Mouse (Mus musculus) megakaryocyte progenitor cell, adult 5-6 weeks (primary cell): ENCODE measurements around the gene Msi2. TPM values are rescaled to one million over a fixed set of nuclear protein-coding genes. Genes with fewer than 3 reads are reported as not detected.

Source experiments
- ATAC-seq: replicated peaks from 2 replicates; pipeline ENCODE4 v1.8.0; 2016; ENCODE audit warnings: mild to moderate bottlenecking, moderate TSS enrichment, inconsistent platforms; ENCODE audit not compliant: poor library complexity
- total RNA-seq, 2 experiments: library from RNA; stranded (forward) in 1 of 2; stranded (reverse) in 1 of 2; fragments of 157-497, 149-512 nt in 1 of 2; fragments of 200-1000 nt in 1 of 2; gene quantifications; 2 replicates each; pipeline versions ENCODE4 v1.2.3 to v1.2.4; 2015 to 2017

Gene Msi2
- total RNA-seq, 2 experiments from 2014 or later = 35.4 to 46.6 TPM

DNA sequence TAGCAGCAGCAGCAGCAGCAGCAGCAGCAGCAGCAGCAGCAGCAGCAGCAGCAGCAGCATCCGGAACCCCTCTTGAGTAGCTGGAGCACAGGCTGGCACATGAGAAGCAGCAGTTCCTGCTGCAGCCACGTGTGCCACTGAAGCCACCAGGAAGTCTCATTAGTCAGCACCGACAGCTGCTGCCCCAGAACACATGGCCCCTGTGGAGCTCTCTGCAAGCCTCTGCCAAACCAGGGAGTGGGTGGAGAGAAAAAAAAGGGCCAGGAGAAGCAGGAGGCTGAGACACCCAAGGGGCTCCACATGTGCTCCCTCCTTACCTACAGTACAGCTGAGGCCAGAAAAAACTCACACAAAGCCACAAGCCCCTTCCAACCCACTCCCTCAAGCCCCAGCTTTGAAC, 167.3 kb downstream of the Msi2 start:
- peak; percentile 64 for ATAC-seq

- no peak for ATAC-seq
Observed at GRCm38 (mm10) chr11:88550083-88550907, 168.0 kb downstream of the Msi2 start.

DNA sequence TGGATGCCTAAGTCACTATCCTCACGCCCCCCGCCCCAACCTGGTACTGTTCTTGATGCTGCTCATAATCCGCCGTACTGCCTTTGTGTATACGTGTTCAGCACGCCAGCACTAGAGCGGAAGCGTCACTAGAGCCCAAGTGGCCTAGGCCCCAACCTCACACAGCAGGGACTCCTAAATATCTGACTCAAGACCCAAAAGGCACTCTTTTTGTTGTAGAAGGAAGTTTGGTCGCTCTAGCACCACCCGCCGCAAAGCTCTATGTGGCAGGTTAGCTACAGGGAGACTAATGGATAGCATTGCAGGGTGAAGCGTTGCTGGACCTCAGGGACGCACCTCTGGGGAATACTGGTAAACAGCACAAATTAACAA, 168.8 kb downstream of the Msi2 start:
- no peak for ATAC-seq

DNA sequence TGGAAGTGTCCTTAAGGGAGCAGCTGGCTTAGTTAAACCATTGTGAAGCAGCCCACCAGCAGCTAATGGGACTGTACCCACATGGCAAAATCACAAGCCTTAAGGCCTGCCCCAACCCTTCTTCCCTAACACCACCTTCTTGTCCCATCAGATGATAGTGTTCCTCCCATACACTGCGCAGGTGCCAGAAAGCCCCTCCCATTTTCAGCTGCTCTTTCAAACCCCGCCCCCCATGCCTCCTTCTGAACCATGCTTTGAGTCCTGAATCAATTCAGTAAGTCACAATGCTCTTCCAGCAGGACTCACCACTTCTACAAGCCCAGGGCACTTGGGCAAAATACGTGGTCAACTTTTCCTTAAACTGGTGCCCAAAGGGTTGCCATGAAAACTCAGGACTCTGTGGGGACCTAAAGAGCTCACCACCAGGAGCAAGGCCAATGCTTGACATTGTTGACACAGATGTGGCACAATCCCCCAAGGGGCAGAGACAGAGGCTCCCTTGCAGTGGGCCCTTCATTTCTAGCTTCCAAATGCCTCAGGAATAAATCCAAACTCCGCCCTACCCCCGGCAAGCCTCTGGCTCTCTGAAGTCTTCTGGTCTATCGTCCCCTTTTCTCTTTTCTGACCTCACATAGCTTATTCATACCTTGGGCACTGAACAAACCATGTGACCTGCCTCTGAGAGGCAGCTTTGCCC, 169.3 kb downstream of the Msi2 start:
- ATAC-seq = no peak

DNA sequence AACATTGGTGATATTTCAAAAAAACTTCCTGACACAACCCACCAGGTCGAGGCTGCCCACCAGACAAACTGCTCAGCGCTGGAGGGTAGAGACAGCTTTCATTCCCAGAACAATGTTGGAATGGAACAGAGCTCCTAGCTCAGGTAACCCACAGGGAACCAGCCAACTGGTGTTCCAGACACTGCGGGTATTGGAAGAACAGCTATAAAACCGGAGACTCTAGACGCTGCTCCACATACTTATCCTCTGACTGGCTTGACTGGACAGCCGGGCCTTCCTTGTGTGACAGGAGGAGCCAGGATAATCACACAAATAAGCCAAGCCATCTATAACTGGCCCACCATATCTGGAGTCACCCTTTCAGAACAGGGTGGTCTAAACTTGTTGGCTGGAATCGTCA, 169.9 kb downstream of the Msi2 start:
- no peak for ATAC-seq

GRCm38 (mm10) chr11:88543771-88544170, 174.5 kb downstream of the Msi2 start:
- ATAC-seq = no peak

DNA sequence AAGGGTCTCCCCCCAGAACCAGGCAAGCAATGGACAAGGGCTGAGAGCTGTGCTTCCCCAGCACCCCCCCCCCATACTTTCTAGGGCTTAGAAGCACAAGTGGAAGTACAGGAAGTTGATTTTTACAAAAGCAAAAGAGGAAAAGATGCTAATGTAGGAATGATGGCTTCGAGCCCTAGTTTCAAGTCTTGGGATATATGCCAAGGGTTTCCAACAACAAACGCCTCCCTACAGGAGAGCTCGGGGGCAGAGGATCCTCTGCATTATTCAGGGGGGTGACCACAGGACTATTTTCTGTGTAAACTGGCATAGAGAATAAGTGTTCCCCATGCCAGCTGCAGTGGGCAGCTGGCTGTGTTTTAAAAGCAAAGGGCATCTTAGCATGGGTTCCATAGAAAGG, 175.5 kb downstream of the Msi2 start:
- no peak for ATAC-seq

- no peak for ATAC-seq
Observed at GRCm38 (mm10) chr11:88541666-88542639, 176.4 kb downstream of the Msi2 start.

DNA sequence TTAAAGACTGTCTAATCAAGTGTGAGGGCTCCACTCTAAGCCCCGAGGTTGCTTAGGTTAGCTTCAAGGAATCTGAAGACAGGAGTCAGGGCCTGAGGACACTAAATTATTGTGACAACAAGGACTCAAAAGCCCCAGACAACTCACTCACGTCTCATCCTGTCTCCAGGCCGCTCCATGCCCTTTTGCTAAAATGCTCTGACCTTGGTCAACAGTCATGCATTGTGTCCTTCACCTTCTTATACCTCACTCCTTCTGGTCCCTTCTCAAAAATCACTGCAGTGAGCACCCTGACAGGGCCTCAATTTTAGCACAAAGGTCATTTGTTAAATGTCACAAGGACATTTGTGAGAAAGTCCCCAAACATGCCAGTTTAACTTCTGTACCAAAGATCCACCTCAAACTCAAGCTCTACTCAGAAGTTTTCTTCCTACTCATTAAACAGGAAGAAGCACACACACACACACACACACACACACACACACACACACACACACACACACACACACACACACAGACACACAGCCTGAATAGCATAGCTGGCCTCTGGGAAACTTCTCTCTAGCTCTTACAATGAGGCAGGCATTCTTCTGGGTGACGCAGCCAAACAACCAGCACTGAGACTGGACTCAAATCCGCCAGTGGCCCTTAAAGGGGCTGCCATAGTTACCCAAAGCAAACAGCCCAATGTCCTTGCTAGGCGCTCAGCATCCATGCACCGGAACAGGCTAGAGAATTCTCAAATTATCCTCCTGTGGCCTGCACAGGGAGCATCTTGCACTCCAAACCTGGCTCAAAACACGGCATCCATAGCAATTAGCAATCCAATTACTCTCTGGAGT, 178.5 kb downstream of the Msi2 start:
- ATAC-seq = no peak

- ATAC-seq = no peak
Observed at GRCm38 (mm10) chr11:88538710-88539340, 179.5 kb downstream of the Msi2 start.

GRCm38 (mm10) chr11:88537344-88537743, 181.0 kb downstream of the Msi2 start:
- no peak for ATAC-seq

DNA sequence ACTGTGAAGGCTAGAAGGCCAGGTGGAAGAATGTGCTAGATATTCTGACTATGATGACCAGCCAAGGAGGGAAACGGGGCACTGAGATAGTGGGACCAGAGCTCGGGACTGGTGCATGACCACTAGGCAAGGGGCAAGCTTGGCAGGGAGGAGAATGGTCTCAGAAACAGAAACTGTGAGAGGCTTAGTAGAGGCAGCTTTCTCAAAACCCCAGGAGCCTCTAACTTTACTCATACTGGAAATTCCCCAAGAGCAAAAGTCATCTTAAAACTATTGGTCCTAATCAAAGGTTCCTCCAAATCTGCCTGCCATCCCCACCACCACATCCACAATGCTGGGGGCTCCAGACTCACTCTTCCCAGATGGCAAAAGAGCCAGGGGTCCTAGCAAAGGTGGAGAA, 181.5 kb downstream of the Msi2 start:
- ATAC-seq = no peak

DNA sequence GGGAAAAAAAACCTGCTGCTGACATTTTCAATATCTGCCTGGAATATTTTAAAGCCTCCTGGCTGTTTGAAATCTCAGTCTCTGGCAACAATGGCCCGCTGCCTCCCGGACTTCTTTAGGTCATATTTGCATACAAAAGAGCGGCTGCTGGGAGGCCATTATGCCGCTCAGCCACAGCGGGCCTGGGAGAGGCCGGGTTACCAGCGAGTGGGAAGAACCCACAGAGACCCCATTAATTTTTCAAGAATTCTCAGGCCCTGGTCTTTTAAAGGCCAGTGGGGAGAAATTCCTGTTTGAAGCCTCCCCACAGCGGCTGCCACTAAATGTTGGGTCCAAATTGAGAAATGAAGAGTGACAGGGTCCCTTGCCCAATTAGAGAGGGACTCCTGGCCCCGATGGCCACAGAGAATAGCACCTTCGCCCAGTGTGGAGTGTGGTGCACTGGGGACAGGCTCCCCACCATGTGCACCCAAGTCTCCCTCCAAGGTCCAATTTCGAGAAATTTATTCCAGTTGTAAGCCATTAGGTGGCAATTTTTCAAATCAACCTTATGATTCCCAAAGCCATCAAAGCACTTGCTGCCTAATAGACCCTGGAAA, 183.9 kb downstream of the Msi2 start:
- no peak for ATAC-seq

- ATAC-seq = no peak
Observed at GRCm38 (mm10) chr11:88532016-88532415, 186.3 kb downstream of the Msi2 start.

- peak; percentile 71 for ATAC-seq
Observed at GRCm38 (mm10) chr11:88530032-88530431, 188.3 kb downstream of the Msi2 start.

DNA sequence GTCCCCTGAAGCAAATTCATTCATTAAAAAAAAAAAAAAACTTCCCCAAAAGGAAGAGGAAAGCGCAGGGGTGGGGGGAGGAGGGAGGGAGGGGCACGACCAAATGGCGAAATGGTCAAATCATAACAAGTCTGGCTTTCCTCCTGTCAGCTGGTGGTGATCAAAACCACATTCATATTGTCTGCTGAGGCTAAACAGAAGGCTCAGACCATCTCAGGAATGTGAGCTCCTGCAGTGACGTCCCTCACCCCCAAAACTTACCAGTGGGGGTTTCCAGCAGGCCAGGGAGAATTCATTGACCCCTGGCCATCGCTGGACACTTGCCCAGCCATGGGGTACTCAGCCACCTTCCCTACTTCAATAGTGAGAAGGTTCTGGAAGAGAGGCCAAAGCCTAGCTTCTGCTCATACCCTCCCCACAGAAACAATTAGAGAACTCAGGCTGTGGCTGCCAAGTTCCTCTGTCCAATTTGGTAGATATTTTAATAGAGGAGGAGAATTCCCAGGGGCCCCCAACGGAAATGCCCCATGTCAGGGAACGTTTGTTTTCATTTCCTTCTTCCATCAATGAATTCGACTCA, 189.7 kb downstream of the Msi2 start:
- ATAC-seq = 0 out of 2 replicates have a peak, but pooled peaks have one; percentile 15

- no peak for ATAC-seq
Observed at GRCm38 (mm10) chr11:88526711-88527110, 191.6 kb downstream of the Msi2 start.

DNA sequence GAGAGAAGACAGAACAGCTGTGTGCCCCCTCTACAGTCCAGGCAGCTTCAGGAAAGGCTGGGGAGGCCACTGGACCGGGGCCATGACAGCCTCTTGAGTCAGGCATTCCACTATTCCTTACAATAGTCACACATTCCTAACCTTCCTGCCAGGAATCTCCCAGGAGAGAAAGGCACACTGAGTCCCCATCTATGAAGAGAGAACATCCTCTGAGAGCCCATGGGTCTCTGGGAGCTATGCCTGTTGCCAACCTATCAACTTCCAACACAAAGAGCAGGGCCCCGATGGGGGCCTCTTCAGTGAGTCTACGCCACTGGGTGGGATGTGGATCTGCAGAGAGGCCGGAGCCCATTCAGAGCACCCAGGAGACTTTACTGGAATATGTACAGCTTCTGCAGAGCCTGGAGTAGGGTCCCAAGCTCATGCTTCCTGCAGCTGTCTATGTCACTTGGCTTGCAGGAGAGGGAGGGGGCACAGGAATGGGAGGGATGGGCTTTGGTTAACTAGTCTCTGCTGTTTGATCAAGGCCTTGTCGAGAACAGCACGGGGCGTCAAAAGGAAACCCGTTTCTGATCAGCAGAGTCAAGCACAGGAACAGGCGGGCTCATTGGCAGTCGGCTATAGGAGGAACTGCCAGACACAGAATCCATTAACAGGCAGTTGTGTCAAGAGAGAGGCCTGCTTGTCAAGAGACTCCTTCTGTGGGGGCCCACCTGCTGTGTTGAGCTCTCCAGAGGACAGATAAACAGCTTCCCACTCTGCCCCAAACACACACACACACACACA, 193.3 kb downstream of the Msi2 start:
- peak; percentile 38 for ATAC-seq
